Mouse (Mus musculus): ENCODE results near the gene Fam228a. TPM values are rescaled to one million over a fixed set of nuclear protein-coding genes. Genes with fewer than 3 reads are reported as not detected.

Gene Fam228a
- polyA plus RNA-seq, 1 experiment from 2014 or later = 1.1 TPM

DNA sequence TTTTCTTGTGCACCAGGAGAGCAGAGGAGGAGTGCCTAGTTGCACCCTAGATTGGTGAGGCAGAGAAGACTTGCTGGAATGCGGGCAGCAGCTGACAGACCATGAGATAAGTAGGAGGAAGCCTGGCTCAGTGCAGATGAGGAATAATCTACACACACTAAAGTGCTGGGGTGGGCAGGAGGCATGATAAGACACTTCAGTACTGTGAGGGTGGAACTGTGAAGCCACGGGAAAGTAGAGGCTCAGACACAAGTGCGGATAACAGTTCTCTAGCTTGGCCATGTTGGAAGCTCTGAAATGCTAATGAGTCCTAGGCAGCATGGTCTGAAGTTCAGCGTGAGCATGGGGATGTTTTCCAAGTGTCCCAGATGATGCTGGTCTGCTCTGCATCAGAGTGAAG is 58.3 kb downstream of the Fam228a start:
- Histone ChIP-seq H3K9me3 (ENCODE audit: control insufficient read depth, low read length) (no peaks in the 10 kb centered on the region), H3K9ac (ENCODE audit: low read depth, low read length) (no peak overlapping the region), H3K27me3 (replicated peaks; ENCODE audit: control insufficient read depth, insufficient read depth, low read length) (no peaks in the 10 kb centered on the region), H3K4me2 (ENCODE audit: low read length) (no peak overlapping the region), H3K4me3 (ENCODE audit: low read length) (no peak overlapping the region), H3K27ac (ENCODE audit: low read depth, low read length) (no peak overlapping the region), H3K4me1 (ENCODE audit: control insufficient read depth, insufficient read depth, low read depth, low read length) (no peaks in the 10 kb centered on the region), H3K36me3 (ENCODE audit: control insufficient read depth, insufficient read depth, low read length) (peaks cover 3% of the 10 kb centered on the region; the same call in 1 of the 2 replicates)
- no peak for ATAC-seq
- 77% methylated on average over 4 of the region's 4 CpGs for WGBS

DNA sequence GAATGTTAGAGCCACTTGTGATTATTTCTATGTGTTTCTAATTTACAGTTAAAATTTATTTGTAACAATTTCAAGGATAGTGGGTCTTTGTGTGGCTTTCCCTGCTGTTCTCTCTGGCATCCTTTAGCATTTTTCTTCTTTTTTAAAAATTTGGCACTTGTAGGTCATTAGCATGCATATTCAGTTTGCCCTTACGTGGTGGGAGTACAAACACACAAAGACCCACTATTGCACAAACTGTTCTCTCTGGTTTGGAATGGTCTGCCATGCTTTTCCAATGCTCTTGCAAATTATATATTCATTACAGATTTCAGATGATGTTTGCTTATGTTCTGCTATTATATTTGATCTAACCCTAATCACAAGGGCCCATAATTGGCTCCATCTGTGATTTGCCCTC is 61.9 kb downstream of the Fam228a start:
- no peak for ATAC-seq
- H3K27me3 ChIP-seq (replicated peaks; ENCODE audit: control insufficient read depth, insufficient read depth, low read length) = no peaks in the 10 kb centered on the region
- 70% methylated on average over 1 of the region's 1 CpGs for WGBS
- no peak overlapping the region for H3K27ac ChIP-seq (ENCODE audit: low read depth, low read length)
- H3K9ac ChIP-seq (ENCODE audit: low read depth, low read length) = no peak overlapping the region
- H3K4me3 ChIP-seq (ENCODE audit: low read length) = no peak overlapping the region
- H3K4me1 ChIP-seq (ENCODE audit: control insufficient read depth, insufficient read depth, low read depth, low read length) = no peaks in the 10 kb centered on the region
- peaks cover 15% of the 10 kb centered on the region for H3K36me3 ChIP-seq (ENCODE audit: control insufficient read depth, insufficient read depth, low read length)
- no peak overlapping the region for H3K4me2 ChIP-seq (ENCODE audit: low read length)
- H3K9me3 ChIP-seq (ENCODE audit: control insufficient read depth, low read length) = no peaks in the 10 kb centered on the region

DNA sequence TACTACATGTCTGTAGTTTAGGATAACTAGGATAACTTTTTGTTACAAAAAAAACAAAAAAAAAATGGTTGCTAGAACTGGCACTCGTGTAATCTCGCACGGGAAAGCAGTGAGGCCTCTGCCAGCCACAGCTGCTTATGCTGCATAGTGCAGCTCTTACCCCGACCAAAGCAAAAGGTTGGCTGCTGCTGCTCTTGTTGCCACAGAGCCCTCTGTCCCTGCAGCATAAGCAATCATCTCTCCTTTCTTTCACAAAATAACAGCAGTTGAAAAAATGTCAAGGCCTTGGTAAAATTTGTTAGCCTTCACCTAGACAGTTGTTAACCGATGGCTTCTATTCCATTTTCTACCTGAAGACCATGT is 72.6 kb downstream of the Fam228a start:
- Histone ChIP-seq H3K4me1 (ENCODE audit: control insufficient read depth, insufficient read depth, low read depth, low read length) (no peaks in the 10 kb centered on the region), H3K27me3 (replicated peaks; ENCODE audit: control insufficient read depth, insufficient read depth, low read length) (no peaks in the 10 kb centered on the region), H3K27ac (ENCODE audit: low read depth, low read length) (no peak overlapping the region), H3K9ac (ENCODE audit: low read depth, low read length) (no peak overlapping the region), H3K36me3 (ENCODE audit: control insufficient read depth, insufficient read depth, low read length) (peaks cover 14% of the 10 kb centered on the region), H3K4me2 (ENCODE audit: low read length) (no peak overlapping the region), H3K4me3 (ENCODE audit: low read length) (no peak overlapping the region), H3K9me3 (ENCODE audit: control insufficient read depth, low read length) (no peaks in the 10 kb centered on the region)
- no peak for ATAC-seq
- 69% methylated on average over 5 of the region's 5 CpGs for WGBS

DNA sequence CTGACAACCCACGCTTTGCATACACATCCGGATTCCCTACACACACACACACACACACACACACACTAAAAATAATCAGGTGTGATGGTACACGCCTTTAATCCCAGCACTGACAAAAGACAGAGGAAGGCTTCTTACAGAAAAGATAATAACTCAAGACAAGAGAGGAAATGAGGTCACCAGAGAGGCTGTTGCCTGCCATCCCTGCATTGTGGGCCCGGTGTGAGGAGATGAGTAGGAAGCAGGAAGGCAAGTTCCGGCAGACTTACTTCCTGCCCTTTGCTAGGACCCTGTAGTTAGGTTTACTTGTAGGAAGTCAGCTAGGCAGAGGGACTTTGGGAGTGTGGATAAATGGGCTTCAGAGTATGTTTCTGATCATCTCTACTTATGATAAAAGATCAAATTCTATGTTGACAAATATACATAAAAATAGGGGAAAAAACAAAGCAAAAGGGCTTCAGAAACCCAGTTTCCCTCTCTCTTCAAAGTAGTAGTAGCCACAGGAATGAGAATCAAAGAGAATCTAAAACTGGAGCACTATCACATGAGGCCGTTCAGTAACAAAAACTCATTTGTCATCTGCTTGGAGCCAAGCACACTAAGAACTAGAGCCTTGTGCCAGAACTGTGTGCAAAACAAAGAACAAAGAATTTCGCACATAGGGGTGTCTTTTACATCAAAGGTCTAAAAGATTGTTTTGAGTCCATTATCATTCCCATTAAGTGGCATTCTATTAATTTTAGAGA is 73.1 kb downstream of the Fam228a start:
- H3K4me3 ChIP-seq (ENCODE audit: low read length) = no peak overlapping the region
- H3K9ac ChIP-seq (ENCODE audit: low read depth, low read length) = no peak overlapping the region
- peaks cover 14% of the 10 kb centered on the region for H3K36me3 ChIP-seq (ENCODE audit: control insufficient read depth, insufficient read depth, low read length)
- no peak overlapping the region for H3K4me2 ChIP-seq (ENCODE audit: low read length)
- no peaks in the 10 kb centered on the region for H3K27me3 ChIP-seq (replicated peaks; ENCODE audit: control insufficient read depth, insufficient read depth, low read length)
- WGBS = 80% methylated on average over 7 of the region's 7 CpGs
- no peaks in the 10 kb centered on the region for H3K4me1 ChIP-seq (ENCODE audit: control insufficient read depth, insufficient read depth, low read depth, low read length)
- no peaks in the 10 kb centered on the region for H3K9me3 ChIP-seq (ENCODE audit: control insufficient read depth, low read length)
- ATAC-seq = no peak
- no peak overlapping the region for H3K27ac ChIP-seq (ENCODE audit: low read depth, low read length)

Other genes with a start within 250 kb of the Fam228a start
- gene Itsn2, start 145.8 kb downstream of the Fam228a start, polyA plus RNA-seq (2015; fragmentation: Nextera tagmentation; extraction: Ambion mirVana) = 22.0 and 24.4 TPM in 2 replicates
- gene Gm3625, start 145.5 kb downstream of the Fam228a start, polyA plus RNA-seq (2015; fragmentation: Nextera tagmentation; extraction: Ambion mirVana) = not detected in 2 replicates
- 14.2 and 15.5 TPM in 2 replicates for gene Pfn4, start 30.6 kb upstream of the Fam228a start, polyA plus RNA-seq (2015; fragmentation: Nextera tagmentation; extraction: Ambion mirVana)
- gene Fam228b, start 30.8 kb upstream of the Fam228a start, polyA plus RNA-seq (2015; fragmentation: Nextera tagmentation; extraction: Ambion mirVana) = 6.6 and 7.0 TPM in 2 replicates
- 163 and 189 TPM in 2 replicates for gene Sf3b6, start 79.1 kb upstream of the Fam228a start, polyA plus RNA-seq (2015; fragmentation: Nextera tagmentation; extraction: Ambion mirVana)
- 64.0 and 80.0 TPM in 2 replicates for gene Fkbp1b, start 103.2 kb upstream of the Fam228a start, polyA plus RNA-seq (2015; fragmentation: Nextera tagmentation; extraction: Ambion mirVana)
- 12.4 and 14.6 TPM in 2 replicates for gene Wdcp, start 104.9 kb upstream of the Fam228a start, polyA plus RNA-seq (2015; fragmentation: Nextera tagmentation; extraction: Ambion mirVana)
- gene Mfsd2b, start 135.9 kb upstream of the Fam228a start, polyA plus RNA-seq (2015; fragmentation: Nextera tagmentation; extraction: Ambion mirVana) = 2.5 and 2.6 TPM in 2 replicates
- gene Ubxn2a, start 169.3 kb upstream of the Fam228a start, polyA plus RNA-seq (2015; fragmentation: Nextera tagmentation; extraction: Ambion mirVana) = 43.1 and 47.5 TPM in 2 replicates
- gene Atad2b, start 178.9 kb upstream of the Fam228a start, polyA plus RNA-seq (2015; fragmentation: Nextera tagmentation; extraction: Ambion mirVana) = 5.9 and 6.7 TPM in 2 replicates